Mouse (Mus musculus): Measurements from ENCODE around the gene Rhov. TPM values are rescaled to one million over a fixed set of nuclear protein-coding genes. Genes with fewer than 3 reads are reported as not detected.

Rhov gene
- polyA plus RNA-seq, 1 experiment from 2014 or later = 16.7 TPM

DNA sequence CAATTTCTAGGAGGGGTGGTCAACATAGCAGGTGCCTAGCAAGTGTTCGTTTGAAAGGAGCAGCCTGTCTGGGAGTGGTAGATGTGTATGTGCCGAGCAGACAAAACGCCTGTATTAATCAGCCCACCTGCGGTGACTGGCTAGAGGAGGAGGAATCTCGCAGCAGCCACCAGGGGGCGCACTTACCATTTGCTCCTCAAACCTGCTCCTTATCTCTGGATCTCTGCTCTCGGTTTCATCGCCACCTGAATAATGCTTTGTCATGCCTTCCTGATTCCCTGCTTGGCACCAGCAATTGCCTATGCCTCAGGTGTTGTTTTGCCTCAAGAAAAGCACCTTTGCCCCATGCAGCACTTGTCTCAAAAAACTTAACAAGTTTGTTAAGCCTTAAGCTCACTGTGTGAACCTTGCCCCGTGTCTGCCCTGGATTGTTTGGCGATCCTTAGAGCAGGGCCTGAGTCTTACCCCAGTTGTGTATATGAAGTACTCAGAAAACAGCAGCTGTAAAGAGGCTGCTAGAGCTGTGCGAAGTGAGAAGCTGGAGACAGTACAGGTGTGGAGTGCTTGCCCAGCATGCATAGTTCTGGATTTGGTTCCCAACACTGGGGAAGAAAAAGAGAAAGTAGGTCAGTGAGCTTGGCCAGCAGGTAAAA lies 20.1 kb downstream of the Rhov start:
- Histone ChIP-seq H3K4me3 (no peak overlapping the region), H3K27ac (no peak overlapping the region), H3K4me1 (no peaks in the 10 kb centered on the region), H3K36me3 (no peaks in the 10 kb centered on the region), H3K4me2 (peak overlapping the region; percentile 29; the same call in 1 of the 2 replicates), H3K9me3 (no peaks in the 10 kb centered on the region), H3K27me3 (peaks cover 23% of the 10 kb centered on the region), H3K9ac (no peak overlapping the region)
- 14% methylated on average over 11 of the region's 11 CpGs for WGBS
- ATAC-seq (ENCODE audit: insufficient number of reproducible peaks, insufficient read depth, low FRiP score, low TSS enrichment, low read depth) = no peak

DNA sequence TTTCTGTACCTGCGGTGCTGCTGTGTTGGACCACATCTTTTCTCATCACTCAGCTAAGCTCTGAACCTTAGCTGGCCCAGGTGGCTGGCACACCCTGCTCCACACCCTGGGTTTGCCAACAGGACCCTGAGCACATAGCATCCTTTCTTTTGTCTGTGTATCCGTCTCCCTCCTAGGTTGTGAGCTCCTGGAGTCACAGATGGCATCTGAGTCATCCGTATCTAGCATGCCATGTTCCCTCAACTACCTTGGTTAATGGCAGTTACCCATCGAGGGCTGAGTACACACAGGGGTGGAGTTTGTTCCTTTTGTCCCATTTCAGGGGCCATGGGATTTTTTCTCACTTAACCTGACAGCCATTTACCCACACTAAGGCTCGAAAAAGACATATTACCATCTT lies 20.7 kb downstream of the Rhov start:
- WGBS = 65% methylated on average over 5 of the region's 5 CpGs
- Histone ChIP-seq H3K27me3 (peaks cover 20% of the 10 kb centered on the region), H3K4me2 (no peak overlapping the region), H3K36me3 (no peaks in the 10 kb centered on the region), H3K27ac (no peak overlapping the region), H3K9ac (no peak overlapping the region), H3K4me3 (no peak overlapping the region), H3K4me1 (no peaks in the 10 kb centered on the region), H3K9me3 (no peaks in the 10 kb centered on the region)
- ATAC-seq (ENCODE audit: insufficient number of reproducible peaks, insufficient read depth, low FRiP score, low TSS enrichment, low read depth) = no peak

DNA sequence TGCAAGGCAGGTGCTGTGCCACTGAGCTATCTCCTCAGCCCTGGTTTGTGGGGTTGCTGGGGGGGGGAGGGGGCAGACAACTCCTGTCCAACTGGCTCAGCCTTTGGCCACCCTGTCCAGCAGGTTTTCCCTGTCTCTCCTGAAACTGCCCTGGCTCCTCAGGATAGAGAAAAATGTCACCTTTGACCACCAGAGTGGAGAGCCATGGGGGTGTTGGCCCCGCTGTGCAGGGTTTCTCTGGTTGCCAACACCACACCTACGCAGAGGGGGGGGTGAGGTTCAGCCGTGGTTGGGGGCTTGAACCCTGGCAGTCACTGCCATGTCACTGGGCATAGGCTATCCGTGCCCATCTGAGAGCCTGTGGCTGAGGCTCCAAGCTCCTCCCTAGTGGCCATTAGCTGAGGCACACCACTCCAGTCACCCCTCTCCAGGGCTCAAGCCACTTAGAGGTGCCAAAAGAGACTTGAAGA lies 21.4 kb downstream of the Rhov start:
- H3K4me3 ChIP-seq = no peak overlapping the region
- no peak overlapping the region for H3K27ac ChIP-seq
- no peak overlapping the region for H3K4me2 ChIP-seq
- peaks cover 13% of the 10 kb centered on the region for H3K27me3 ChIP-seq
- no peak for ATAC-seq (ENCODE audit: insufficient number of reproducible peaks, insufficient read depth, low FRiP score, low TSS enrichment, low read depth)
- H3K36me3 ChIP-seq = no peaks in the 10 kb centered on the region
- H3K4me1 ChIP-seq = no peaks in the 10 kb centered on the region
- WGBS = 63% methylated on average over 4 of the region's 4 CpGs
- H3K9ac ChIP-seq = no peak overlapping the region
- no peaks in the 10 kb centered on the region for H3K9me3 ChIP-seq

DNA sequence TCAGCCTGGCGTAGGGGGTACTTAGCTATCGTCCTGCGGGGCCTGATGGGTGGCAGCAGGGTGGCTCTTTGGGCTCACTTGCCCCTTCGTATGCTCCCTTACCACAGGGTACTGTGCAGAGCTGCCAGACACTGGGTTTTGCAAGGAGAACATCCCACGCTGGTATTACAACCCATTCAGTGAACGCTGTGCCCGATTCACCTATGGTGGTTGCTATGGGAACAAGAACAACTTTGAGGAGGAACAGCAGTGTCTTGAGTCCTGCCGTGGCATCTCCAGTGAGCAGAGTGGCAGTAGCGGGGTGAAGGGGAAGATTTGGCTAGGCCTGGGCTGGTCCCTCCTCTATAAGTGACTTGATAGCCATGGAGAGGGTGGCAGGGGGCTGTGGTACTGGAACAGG lies 23.2 kb downstream of the Rhov start:
- ATAC-seq (ENCODE audit: insufficient number of reproducible peaks, insufficient read depth, low FRiP score, low TSS enrichment, low read depth) = no peak
- Histone ChIP-seq H3K27ac (no peak overlapping the region), H3K36me3 (no peaks in the 10 kb centered on the region), H3K4me1 (no peaks in the 10 kb centered on the region), H3K9ac (no peak overlapping the region), H3K27me3 (peaks cover 2% of the 10 kb centered on the region; the same call in 1 of the 2 replicates), H3K4me2 (no peak overlapping the region), H3K9me3 (no peaks in the 10 kb centered on the region), H3K4me3 (no peak overlapping the region)
- 88% methylated on average over 9 of the region's 9 CpGs for WGBS

DNA sequence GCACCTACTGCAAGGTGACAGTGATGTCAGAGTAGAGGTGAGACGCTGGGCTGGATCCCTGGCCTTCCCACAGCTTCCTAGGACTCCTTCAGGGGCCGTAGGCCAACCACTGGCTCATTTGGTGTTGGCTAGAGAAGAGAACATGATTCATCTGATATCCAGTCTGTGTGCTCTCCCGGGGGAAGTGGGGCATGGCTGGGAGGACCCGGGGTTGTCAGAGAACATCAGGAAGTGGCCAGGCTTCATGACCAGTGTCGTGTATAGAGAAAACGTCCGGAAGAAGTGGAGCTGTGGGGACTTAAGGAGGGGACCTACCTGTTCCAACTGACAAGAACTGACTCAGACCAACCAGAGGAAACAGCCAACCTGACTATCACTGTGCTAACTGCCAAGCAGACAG lies 25.8 kb downstream of the Rhov start:
- peaks cover 8% of the 10 kb centered on the region for H3K27me3 ChIP-seq
- no peaks in the 10 kb centered on the region for H3K9me3 ChIP-seq
- H3K4me1 ChIP-seq = no peaks in the 10 kb centered on the region
- no peak overlapping the region for H3K27ac ChIP-seq
- no peak for ATAC-seq (ENCODE audit: insufficient number of reproducible peaks, insufficient read depth, low FRiP score, low TSS enrichment, low read depth)
- no peak overlapping the region for H3K4me2 ChIP-seq
- H3K9ac ChIP-seq = no peak overlapping the region
- no peaks in the 10 kb centered on the region for H3K36me3 ChIP-seq
- WGBS = 85% methylated on average over 7 of the region's 7 CpGs
- H3K4me3 ChIP-seq = no peak overlapping the region

DNA sequence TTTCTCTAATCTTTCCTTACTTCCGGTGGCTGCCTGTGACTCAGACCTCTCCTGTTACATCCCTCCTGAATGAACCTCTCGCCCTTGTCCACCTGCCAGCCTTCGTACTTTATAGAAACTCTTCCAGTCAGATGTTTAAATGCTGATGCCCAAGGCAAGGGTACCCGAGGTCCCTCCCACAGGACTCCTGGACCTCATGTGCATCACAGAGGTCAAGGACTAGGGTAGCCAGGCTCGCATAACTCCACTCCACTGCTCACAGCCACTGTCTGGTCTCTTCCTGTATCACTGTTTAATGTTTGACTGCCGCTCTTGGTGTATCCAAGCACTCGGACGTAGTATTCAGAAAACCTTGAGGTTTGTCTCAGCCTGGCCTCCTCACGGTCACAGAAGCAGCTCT lies 28.5 kb downstream of the Rhov start:
- Histone ChIP-seq H3K9me3 (no peaks in the 10 kb centered on the region), H3K9ac (no peak overlapping the region), H3K36me3 (no peaks in the 10 kb centered on the region), H3K4me3 (no peak overlapping the region), H3K4me1 (peaks cover 4% of the 10 kb centered on the region; the same call in 1 of the 2 replicates), H3K27me3 (peaks cover 32% of the 10 kb centered on the region), H3K27ac (no peak overlapping the region), H3K4me2 (no peak overlapping the region)
- 77% methylated on average over 9 of the region's 9 CpGs for WGBS
- no peak for ATAC-seq (ENCODE audit: insufficient number of reproducible peaks, insufficient read depth, low FRiP score, low TSS enrichment, low read depth)

DNA sequence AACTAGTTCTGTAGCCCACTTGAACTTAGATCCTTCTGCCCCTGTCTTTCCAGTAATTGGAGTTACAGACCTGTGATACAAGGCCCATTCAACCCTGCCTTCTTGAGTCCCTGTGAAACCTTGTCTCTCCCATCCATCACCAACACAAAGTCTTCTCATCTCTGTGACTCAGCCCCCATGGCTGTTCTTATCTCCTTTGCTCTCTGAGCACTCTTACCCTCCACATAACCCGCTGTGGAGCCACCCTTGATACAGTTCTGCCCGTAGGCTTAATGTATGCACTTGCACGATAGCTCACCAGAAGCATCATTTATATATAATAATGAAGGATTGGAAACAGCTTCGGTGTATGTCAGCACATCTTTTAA lies 30.3 kb downstream of the Rhov start:
- Histone ChIP-seq H3K9me3 (no peaks in the 10 kb centered on the region), H3K4me1 (peaks cover 13% of the 10 kb centered on the region), H3K27ac (no peak overlapping the region), H3K4me3 (no peak overlapping the region), H3K36me3 (no peaks in the 10 kb centered on the region), H3K27me3 (peaks cover 50% of the 10 kb centered on the region), H3K4me2 (no peak overlapping the region), H3K9ac (no peak overlapping the region)
- WGBS = 86% methylated on average over 4 of the region's 4 CpGs
- no peak for ATAC-seq (ENCODE audit: insufficient number of reproducible peaks, insufficient read depth, low FRiP score, low TSS enrichment, low read depth)

DNA sequence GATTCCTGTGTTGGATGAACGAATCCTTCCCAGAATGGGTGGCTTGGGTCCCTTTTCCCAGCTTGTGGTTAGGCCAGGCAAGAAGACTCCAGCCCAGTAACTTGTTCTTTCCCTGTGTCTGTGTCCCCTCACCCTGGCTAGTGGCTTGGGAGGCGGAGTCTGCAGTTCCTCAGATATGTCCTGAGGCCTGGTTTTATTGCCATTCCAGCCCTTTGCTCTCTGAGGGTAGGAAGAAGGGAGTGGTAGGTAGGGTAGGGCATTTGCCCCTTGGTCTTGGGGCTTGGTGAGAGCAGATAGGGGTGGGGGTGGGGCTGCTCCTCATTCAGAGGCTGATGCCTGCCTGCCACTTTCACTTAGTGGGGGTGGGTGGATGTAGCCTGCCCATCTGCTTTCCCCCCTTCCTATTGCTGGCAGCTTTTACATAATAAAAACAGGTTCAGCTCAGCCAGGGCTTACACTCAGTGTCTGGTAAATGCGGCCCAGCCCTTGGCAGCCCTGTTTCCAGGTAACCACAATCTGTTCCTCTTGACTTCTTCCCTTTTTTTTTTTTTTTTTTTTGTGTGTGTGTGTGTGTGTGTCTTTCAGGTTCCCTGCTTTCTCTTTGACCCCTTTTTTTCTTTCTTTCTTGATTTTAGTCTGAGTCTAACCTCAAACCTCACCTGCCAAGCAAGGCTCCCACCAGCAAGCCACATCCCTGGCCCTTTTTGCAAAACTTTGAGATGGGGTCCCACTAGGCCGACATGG lies 30.8 kb downstream of the Rhov start:
- no peak overlapping the region for H3K4me2 ChIP-seq
- H3K4me1 ChIP-seq = peaks cover 13% of the 10 kb centered on the region
- H3K9me3 ChIP-seq = no peaks in the 10 kb centered on the region
- no peak overlapping the region for H3K27ac ChIP-seq
- H3K36me3 ChIP-seq = no peaks in the 10 kb centered on the region
- 60% methylated on average over 4 of the region's 4 CpGs for WGBS
- no peak overlapping the region for H3K4me3 ChIP-seq
- no peak for ATAC-seq (ENCODE audit: insufficient number of reproducible peaks, insufficient read depth, low FRiP score, low TSS enrichment, low read depth)
- peaks cover 55% of the 10 kb centered on the region for H3K27me3 ChIP-seq
- H3K9ac ChIP-seq = no peak overlapping the region

DNA sequence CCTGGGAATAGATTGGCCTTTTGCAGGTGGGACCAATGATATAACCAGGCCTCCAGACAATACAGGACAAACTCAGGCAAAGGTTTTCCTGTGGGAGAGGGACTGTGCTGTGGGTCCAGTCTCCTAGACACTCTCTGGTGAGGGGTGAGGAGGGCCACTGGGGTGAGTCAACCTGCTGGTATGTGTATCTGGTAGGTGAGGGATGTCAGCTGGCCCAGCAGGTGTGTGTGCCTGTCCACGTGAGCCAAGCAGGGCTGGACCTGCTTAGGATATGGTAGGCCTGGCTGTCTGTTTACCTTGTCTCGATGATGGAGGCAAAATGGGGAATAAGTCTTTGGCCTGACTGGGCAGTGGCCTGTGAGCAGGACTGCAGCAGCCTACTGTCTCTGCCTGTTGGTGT lies 32.4 kb downstream of the Rhov start:
- 59% methylated on average over 2 of the region's 2 CpGs for WGBS
- H3K4me1 ChIP-seq = peaks cover 13% of the 10 kb centered on the region
- peaks cover 64% of the 10 kb centered on the region for H3K27me3 ChIP-seq
- peak overlapping the region; percentile 79 for H3K4me2 ChIP-seq
- no peaks in the 10 kb centered on the region for H3K9me3 ChIP-seq
- H3K4me3 ChIP-seq = peak overlapping the region; percentile 52
- H3K9ac ChIP-seq = 0 out of 2 replicates have a peak overlapping the region, but pooled peaks have one; percentile 68
- no peak; the same call in 1 of the 2 replicates for ATAC-seq (ENCODE audit: insufficient number of reproducible peaks, insufficient read depth, low FRiP score, low TSS enrichment, low read depth)
- H3K27ac ChIP-seq = no peak overlapping the region
- no peaks in the 10 kb centered on the region for H3K36me3 ChIP-seq

DNA sequence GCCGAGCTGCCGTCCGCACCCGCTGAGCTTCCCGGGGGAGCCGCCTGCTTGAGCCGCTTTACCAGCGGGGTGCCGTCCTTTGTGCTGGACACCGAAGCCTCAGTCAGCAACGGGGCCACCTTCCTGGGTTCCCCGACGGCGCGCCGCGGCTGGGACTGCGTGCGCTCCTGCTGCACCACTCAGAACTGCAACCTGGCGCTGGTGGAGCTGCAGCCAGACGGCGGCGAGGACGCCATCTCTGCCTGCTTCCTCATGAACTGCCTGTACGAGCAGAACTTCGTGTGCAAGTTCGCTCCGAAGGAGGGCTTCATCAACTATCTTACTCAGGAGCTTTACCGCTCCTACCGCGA lies 33.2 kb downstream of the Rhov start:
- peak overlapping the region; percentile 79 for H3K4me2 ChIP-seq
- H3K27me3 ChIP-seq = peaks cover 64% of the 10 kb centered on the region
- no peak overlapping the region for H3K27ac ChIP-seq
- peak overlapping the region; percentile 52 for H3K4me3 ChIP-seq
- peaks cover 13% of the 10 kb centered on the region for H3K4me1 ChIP-seq
- H3K36me3 ChIP-seq = no peaks in the 10 kb centered on the region
- 2% methylated on average over 31 of the region's 31 CpGs for WGBS
- no peak for ATAC-seq (ENCODE audit: insufficient number of reproducible peaks, insufficient read depth, low FRiP score, low TSS enrichment, low read depth)
- H3K9me3 ChIP-seq = no peaks in the 10 kb centered on the region
- peak overlapping the region; percentile 68 for H3K9ac ChIP-seq

DNA sequence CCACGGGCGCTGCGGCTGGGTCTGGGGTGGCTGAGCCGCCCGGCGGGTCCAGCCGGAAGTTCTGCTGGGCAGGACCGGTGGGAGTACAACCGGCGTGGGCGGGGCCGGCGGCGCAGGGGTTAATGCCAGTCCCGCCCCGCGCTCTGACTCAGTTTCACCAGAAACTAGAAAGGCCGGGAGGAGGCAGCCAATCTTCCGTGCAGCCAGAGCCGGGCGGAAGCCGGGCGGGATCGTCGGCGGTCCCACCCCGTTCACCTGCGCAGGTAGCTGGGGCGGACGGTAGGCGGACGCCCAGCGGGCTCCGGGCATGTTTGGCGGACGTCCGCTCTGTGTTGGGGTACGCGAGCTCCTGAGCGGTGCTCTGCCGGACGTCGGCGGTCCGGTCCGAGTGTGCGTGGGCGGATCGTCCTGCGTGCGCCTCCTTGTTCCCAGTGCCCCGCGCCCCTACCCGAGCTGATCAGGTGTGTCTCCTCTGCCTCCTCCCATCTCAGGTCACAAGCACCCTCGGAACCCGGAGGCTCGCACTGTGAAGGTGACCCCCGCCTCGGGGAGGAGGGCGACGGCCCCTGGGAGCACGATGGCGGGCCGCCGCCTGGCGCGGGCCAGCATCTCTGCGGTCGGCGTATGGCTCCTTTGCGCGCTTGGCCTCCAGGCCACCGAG lies 33.7 kb downstream of the Rhov start, which contains the start of gene Spint1:
Gene Spint1 (plus strand): TSS at position 153 of the 661 bp plus-strand sequence.
- no peak within 1 kb of the TSS for H3K27ac ChIP-seq
- no peaks in the 10 kb centered on the region for H3K9me3 ChIP-seq
- peaks cover 64% of the 10 kb centered on the region for H3K27me3 ChIP-seq
- peak within 1 kb of the TSS; percentile 68 for H3K9ac ChIP-seq
- peak within 1 kb of the TSS; percentile 52 for H3K4me3 ChIP-seq
- H3K4me2 ChIP-seq = peak within 1 kb of the TSS; percentile 79
- peaks cover 13% of the 10 kb centered on the region for H3K4me1 ChIP-seq
- ATAC-seq (ENCODE audit: insufficient number of reproducible peaks, insufficient read depth, low FRiP score, low TSS enrichment, low read depth) = peak; percentile 59; the same call in 1 of the 2 replicates
- WGBS = under 1% methylated on average over 73 of the region's 73 CpGs
- no peaks in the 10 kb centered on the region for H3K36me3 ChIP-seq

All from embryonic facial prominence, embryonic 13.5 days (tissue).